Mouse (Mus musculus) intestine, postnatal 0 days (tissue): Measurements from ENCODE around the gene G6pc3. TPM values are rescaled to one million over a fixed set of nuclear protein-coding genes. Genes with fewer than 3 reads are reported as not detected.

Experiments
- ATAC-seq: fragments of 200-750 bp; cut with Nextera tagmentation; 2 replicates; pipeline ENCODE4 v1.8.0; 2017; ENCODE audit warnings: mild to moderate bottlenecking, moderate TSS enrichment, moderate library complexity
- H3K27ac ChIP-seq: fragments of 300-500 bp; sonication (generic); 2 replicates; pipeline ENCODE4 v1.5.1; 2014; ENCODE audit warnings: mild to moderate bottlenecking, low read depth, low read length, moderate library complexity
- H3K27me3 ChIP-seq: fragments of 300-500 bp; sonication (generic); replicated peaks from 2 replicates; pipeline ENCODE4 v1.6.1; 2014; ENCODE audit warnings: low read length, mixed read lengths; ENCODE audit not compliant: control insufficient read depth, insufficient read depth
- H3K36me3 ChIP-seq: fragments of 300-500 bp; sonication (generic); 2 replicates; pipeline ENCODE4 v1.6.1; 2014; ENCODE audit warnings: mild to moderate bottlenecking, moderate library complexity; ENCODE audit not compliant: control insufficient read depth, insufficient read depth
- H3K4me1 ChIP-seq: fragments of 300-500 bp; sonication (generic); replicated peaks from 2 replicates; pipeline ENCODE4 v1.6.1; 2014; ENCODE audit warnings: antibody characterized with exemption, low read length, mixed read lengths; ENCODE audit not compliant: control insufficient read depth, insufficient read depth
- H3K4me2 ChIP-seq: fragments of 300-500 bp; sonication (generic); replicated peaks from 2 replicates; pipeline ENCODE4 v1.6.1; 2014; ENCODE audit warnings: low read depth, mild to moderate bottlenecking, moderate library complexity
- H3K4me3 ChIP-seq: fragments of 300-500 bp; sonication (generic); 2 replicates; pipeline ENCODE4 v1.5.1; 2014; ENCODE audit warnings: low read depth, low read length
- H3K9ac ChIP-seq: fragments of 300-500 bp; sonication (generic); 2 replicates; pipeline ENCODE4 v1.6.1; 2014; ENCODE audit warnings: mild to moderate bottlenecking, low read depth, low read length
- H3K9me3 ChIP-seq: fragments of 300-500 bp; sonication (generic); 2 replicates; pipeline ENCODE4 v1.6.1; 2016; ENCODE audit warnings: mixed run types; ENCODE audit not compliant: control insufficient read depth
- CTCF ChIP-seq: sonication (generic); IDR thresholded peaks from 2 replicates; pipeline ENCODE4 v1.5.1; 2016; ENCODE audit warnings: low read depth, mild to moderate bottlenecking, control low read depth, antibody characterized with exemption, moderate library complexity
- WGBS: fragments of 180-500 bp; shearing (Covaris S2); extraction: QIAGEN DNeasy Blood & Tissue Kit; methylation state at CpG from one replicate; pipeline ENCODE4 v1.1.7; 2014; 5-methylcytosine and 5-hydroxymethylcytosine counted together
- microRNA-seq: library from miRNA; unstranded; fragments of <30 nt; microRNA quantifications from one replicate; pipeline ENCODE4, GENCODE M21; 2016
- polyA plus RNA-seq: library from polyadenylated mRNA; unstranded; fragments of >200 nt; fragmentation: Nextera tagmentation; extraction: Ambion mirVana; gene quantifications from 2 replicates; pipeline ENCODE4 v1.2.1, GENCODE M21; 2015

G6pc3 gene
- polyA plus RNA-seq, 1 experiment from 2014 or later = 20.4 TPM

DNA sequence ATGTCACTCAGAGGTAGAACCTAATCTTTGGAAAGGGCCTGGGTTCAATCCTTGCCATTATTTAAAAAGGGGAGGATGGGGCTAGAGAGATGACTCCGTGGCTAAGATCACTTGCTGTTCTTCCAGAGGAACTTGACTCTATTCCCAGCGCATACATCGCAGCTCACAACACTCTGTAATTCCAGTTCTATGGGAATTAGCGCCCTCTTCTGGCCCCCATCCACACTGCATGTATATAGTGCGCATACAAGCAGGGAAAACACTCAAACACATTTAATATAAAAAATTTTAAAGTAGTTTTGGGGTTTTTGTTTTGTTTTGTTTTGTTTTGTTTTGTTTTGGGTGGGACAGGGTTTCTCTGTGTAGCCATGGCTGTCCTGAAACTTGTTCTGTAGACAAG, 52.5 kb downstream of the G6pc3 start:
- ATAC-seq = no peak
- no peak overlapping the region for H3K4me2 ChIP-seq
- H3K27me3 ChIP-seq = no peaks in the 10 kb centered on the region
- H3K4me3 ChIP-seq = no peak overlapping the region
- no peaks in the 10 kb centered on the region for H3K36me3 ChIP-seq
- H3K9me3 ChIP-seq = no peaks in the 10 kb centered on the region
- H3K27ac ChIP-seq = no peak overlapping the region
- 0 out of 2 replicates have a peak, but pooled peaks cover 3% of the 10 kb centered on the region for H3K4me1 ChIP-seq
- 63% methylated on average over 5 of the region's 5 CpGs for WGBS
- TF ChIP-seq CTCF = peak; percentile 58
- no peak overlapping the region for H3K9ac ChIP-seq

Small RNA genes within 50 kb of the gene (microRNA-seq; reads per million reads assigned to microRNA genes)
- gene Mir8101 = not detected

Other genes with a start within 250 kb of the G6pc3 start
- gene Sost, start 222.6 kb upstream of the G6pc3 start, polyA plus RNA-seq = not detected in 2 replicates
- not detected in 2 replicates for gene Cfap97d1, start 205.3 kb upstream of the G6pc3 start, polyA plus RNA-seq
- 49.9 and 53.5 TPM in 2 replicates for gene Dusp3, start 202.6 kb upstream of the G6pc3 start, polyA plus RNA-seq
- gene Mpp3, start 161.2 kb upstream of the G6pc3 start, polyA plus RNA-seq = 8.1 and 8.6 TPM in 2 replicates
- gene Cd300lg, start 148.1 kb upstream of the G6pc3 start, polyA plus RNA-seq = 5.4 and 5.6 TPM in 2 replicates
- 1.7 and 2.2 TPM in 2 replicates for gene Mpp2, start 101.1 kb upstream of the G6pc3 start, polyA plus RNA-seq
- gene Ppy, start 88.3 kb upstream of the G6pc3 start, polyA plus RNA-seq = 1.2 and 3.4 TPM in 2 replicates
- gene Pyy, start 81.8 kb upstream of the G6pc3 start, polyA plus RNA-seq = 181 and 192 TPM in 2 replicates
- gene Nags, start 44.1 kb upstream of the G6pc3 start, polyA plus RNA-seq = 37.9 and 40.4 TPM in 2 replicates
- gene Tmem101, start 33.2 kb upstream of the G6pc3 start, polyA plus RNA-seq = 10.9 and 11.4 TPM in 2 replicates
- 103 and 107 TPM in 2 replicates for gene Lsm12, start 4.3 kb upstream of the G6pc3 start, polyA plus RNA-seq
- 30.1 and 30.4 TPM in 2 replicates for gene Hdac5, start 40.5 kb downstream of the G6pc3 start, polyA plus RNA-seq
- 2.7 and 3.4 TPM in 2 replicates for gene BC030867, start 59.3 kb downstream of the G6pc3 start, polyA plus RNA-seq
- 0.05 and 0.09 TPM in 2 replicates for gene Asb16, start 79.1 kb downstream of the G6pc3 start, polyA plus RNA-seq
- 43.3 and 44.2 TPM in 2 replicates for gene Tmub2, start 95.3 kb downstream of the G6pc3 start, polyA plus RNA-seq
- gene Atxn7l3, start 107.0 kb downstream of the G6pc3 start, polyA plus RNA-seq = 8.6 and 10.5 TPM in 2 replicates
- gene Ubtf, start 130.1 kb downstream of the G6pc3 start, polyA plus RNA-seq = 39.6 and 41.9 TPM in 2 replicates
- gene Slc4a1, start 176.6 kb downstream of the G6pc3 start, polyA plus RNA-seq = 0.29 and 0.34 TPM in 2 replicates
- 5.2 and 5.3 TPM in 2 replicates for gene Rundc3a, start 203.8 kb downstream of the G6pc3 start, polyA plus RNA-seq
- 283 and 296 TPM in 2 replicates for gene Slc25a39, start 218.3 kb downstream of the G6pc3 start, polyA plus RNA-seq
- 339 and 382 TPM in 2 replicates for gene Grn, start 240.7 kb downstream of the G6pc3 start, polyA plus RNA-seq